8 mouse cellular contexts compared by ENCODE assay signal in the genomic region with DNA sequence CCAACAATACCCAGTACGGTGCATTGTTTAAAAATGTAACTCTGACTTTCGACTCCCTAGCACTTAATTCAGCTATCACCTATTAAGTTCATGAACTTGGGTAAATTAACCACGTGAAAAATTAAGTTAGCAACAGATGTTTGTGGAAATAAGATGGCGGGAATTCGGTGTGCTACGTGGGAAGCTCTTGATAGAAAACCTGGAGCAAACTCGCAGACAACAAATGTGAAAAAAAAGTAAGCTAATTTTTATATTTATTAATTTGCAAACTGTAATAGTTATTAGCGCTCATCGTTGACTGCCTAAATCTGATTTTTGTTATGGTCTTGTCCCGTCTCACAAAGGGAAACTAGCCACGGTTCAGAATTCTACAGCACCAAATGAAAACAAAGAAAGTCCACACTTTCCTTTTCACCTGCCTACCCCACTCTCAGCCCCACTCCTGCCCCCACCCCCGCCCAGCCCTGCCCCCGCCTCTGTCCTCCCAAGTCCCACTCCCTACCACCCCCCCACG. TPM values are rescaled to one million over a fixed set of nuclear protein-coding genes. Genes with fewer than 3 reads are reported as not detected.
DNase-seq lines count a peak whose midpoint lies in the region; ATAC-seq and TF ChIP-seq lines count a peak whose summit lies in the region.

No protein-coding gene starts in this region.

- no peaks in the 10 kb centered on the region for H3K36me3 ChIP-seq in kidney, adult 2 months (ENCODE audit: control insufficient read depth, insufficient read depth, low read length)
- peaks cover 24% of the 10 kb centered on the region for H3K36me3 ChIP-seq in hindbrain, embryonic 15.5 days
- H3K36me3 ChIP-seq in midbrain, postnatal 0 days (ENCODE audit: insufficient read depth, low read length) = peaks cover 13% of the 10 kb centered on the region

- TF ChIP-seq CTCF in kidney, adult 2 months (conservative IDR thresholded peaks at IDR 0.05; ENCODE audit: insufficient read depth, insufficient read length, low read depth, low read length) = no peak
- no peak for TF ChIP-seq CTCF in bone marrow macrophage, adult 2 months (IDR thresholded peaks at IDR 0.05; ENCODE audit: low read depth, low read length)
- TF ChIP-seq CTCF in midbrain, postnatal 0 days (IDR thresholded peaks at IDR 0.05) = no peak

- DNase-seq in kidney, adult 2 months = peak; percentile 10
- DNase-seq in kidney, postnatal 36 days = no peak
- peak; percentile 42 for DNase-seq in midbrain, postnatal 0 days (ENCODE audit: low spot score)
- DNase-seq in layer of hippocampus, adult 18-20 months (ENCODE audit: low spot score in 2 of 2) = no peak
- no peak for DNase-seq in ovary, postnatal 14 days (ENCODE audit: low spot score)

- no peak for TF ChIP-seq POLR2A in kidney, adult 2 months (IDR thresholded peaks at IDR 0.05; ENCODE audit: low read depth, low read length)
- no peak for TF ChIP-seq POLR2A in bone marrow macrophage, adult 2 months (IDR thresholded peaks at IDR 0.05; ENCODE audit: borderline replicate concordance, low read depth, low read length)

- no peaks in the 10 kb centered on the region for H3K9me3 ChIP-seq in hindbrain, embryonic 15.5 days
- H3K9me3 ChIP-seq in midbrain, postnatal 0 days (ENCODE audit: low read length) = no peaks in the 10 kb centered on the region

- no peak overlapping the region for H3K27ac ChIP-seq in kidney, adult 2 months (ENCODE audit: insufficient read depth, low read depth, low read length)
- peak overlapping the region; percentile 61 for H3K27ac ChIP-seq in bone marrow macrophage, adult 2 months (ENCODE audit: insufficient read depth, low read depth, low read length)
- peak overlapping the region; percentile 78 for H3K27ac ChIP-seq in hindbrain, embryonic 15.5 days (replicated peaks)
- peak overlapping the region; percentile 73 for H3K27ac ChIP-seq in midbrain, postnatal 0 days (ENCODE audit: low read depth, low read length)

- under 1% methylated on average over 14 of the region's 14 CpGs for WGBS in kidney, adult 2 months
- 2% methylated on average over 14 of the region's 14 CpGs for WGBS in hindbrain, embryonic 15.5 days
- under 1% methylated on average over 14 of the region's 14 CpGs for WGBS in midbrain, postnatal 0 days

- H3K4me1 ChIP-seq in kidney, adult 2 months (ENCODE audit: control insufficient read depth, insufficient read depth, low read length) = 0 out of 2 replicates have a peak, but pooled peaks cover 3% of the 10 kb centered on the region
- peaks cover 4% of the 10 kb centered on the region; the same call in 1 of the 2 replicates for H3K4me1 ChIP-seq in bone marrow macrophage, adult 2 months (ENCODE audit: control insufficient read depth, insufficient read depth, low read length)
- peaks cover 18% of the 10 kb centered on the region for H3K4me1 ChIP-seq in hindbrain, embryonic 15.5 days (replicated peaks)
- H3K4me1 ChIP-seq in midbrain, postnatal 0 days (ENCODE audit: insufficient read depth, low read length) = peaks cover 9% of the 10 kb centered on the region; the same call in 1 of the 2 replicates

- H3K27me3 ChIP-seq in kidney, adult 2 months (replicated peaks; ENCODE audit: control insufficient read depth, insufficient read depth, low read length) = no peaks in the 10 kb centered on the region
- H3K27me3 ChIP-seq in hindbrain, embryonic 15.5 days = no peaks in the 10 kb centered on the region
- no peaks in the 10 kb centered on the region for H3K27me3 ChIP-seq in midbrain, postnatal 0 days (ENCODE audit: insufficient read depth, low read length)

- H3K4me2 ChIP-seq in hindbrain, embryonic 15.5 days = peak overlapping the region; percentile 61
- H3K4me2 ChIP-seq in midbrain, postnatal 0 days (ENCODE audit: low read depth, low read length, poor library complexity, severe bottlenecking) = peak overlapping the region; percentile 78

- peak overlapping the region; percentile 84 for H3K4me3 ChIP-seq in kidney, adult 2 months (ENCODE audit: insufficient read depth, low read depth, low read length)
- peak overlapping the region; percentile 43 for H3K4me3 ChIP-seq in bone marrow macrophage, adult 2 months (ENCODE audit: insufficient read depth, low read length)
- peak overlapping the region; percentile 69 for H3K4me3 ChIP-seq in hindbrain, embryonic 15.5 days
- peak overlapping the region; percentile 65 for H3K4me3 ChIP-seq in midbrain, postnatal 0 days (ENCODE audit: low read depth, low read length)

- H3K9ac ChIP-seq in hindbrain, embryonic 15.5 days = peak overlapping the region; percentile 21; the same call in 1 of the 2 replicates
- peak overlapping the region; percentile 75 for H3K9ac ChIP-seq in midbrain, postnatal 0 days (replicated peaks; ENCODE audit: low read length, poor library complexity, severe bottlenecking)

- ATAC-seq in hindbrain, embryonic 15.5 days (ENCODE audit: low FRiP score, low read depth) = peak; percentile 13; the same call in 1 of the 2 replicates
- ATAC-seq in midbrain, postnatal 0 days (ENCODE audit: low FRiP score) = peak; percentile 29
- ATAC-seq in megakaryocyte progenitor cell, adult 5-6 weeks (replicated peaks; ENCODE audit: poor library complexity) = no peak

RNA-seq across cellular contexts. Expression of gene Mettl17, which starts 0.6 kb away (rescaled TPM):
- polyA plus RNA-seq in kidney, adult 2 months (2012; rRNA removed) = 24.0 and 27.6 TPM in 2 replicates
- polyA plus RNA-seq in bone marrow macrophage, adult 2 months (2012; ENCODE audit: insufficient read depth, insufficient read length, missing spikeins) = 18.6 and 19.4 TPM in 2 replicates
- 75.2 and 82.7 TPM in 2 replicates for polyA plus RNA-seq in hindbrain, embryonic 15.5 days (2015; fragmentation: Nextera tagmentation; extraction: Ambion mirVana)
- total RNA-seq in midbrain, postnatal 0 days (2014; rRNA removed) = 68.2 and 71.6 TPM in 2 replicates
- polyA plus RNA-seq in midbrain, postnatal 0 days (2015; fragmentation: Nextera tagmentation; extraction: Ambion mirVana) = 70.3 and 91.4 TPM in 2 replicates
- total RNA-seq in layer of hippocampus, adult 18-20 months (2021) = 10 to 100 TPM; 29.0 to 43.2 TPM
- 6.7 and 10.1 TPM in 2 replicates for total RNA-seq in megakaryocyte progenitor cell, adult 5-6 weeks (2015)
- 14.7 and 15.5 TPM in 2 replicates for total RNA-seq in megakaryocyte progenitor cell, adult 5-6 weeks (2017)

RNA-seq across cellular contexts. Expression of gene Slc39a2, which starts 8.6 kb away (rescaled TPM):
- polyA plus RNA-seq in kidney, adult 2 months (2012; rRNA removed) = 0.45 and 0.52 TPM in 2 replicates
- polyA plus RNA-seq in bone marrow macrophage, adult 2 months (2012; ENCODE audit: insufficient read depth, insufficient read length, missing spikeins) = 0.44 and 1.2 TPM in 2 replicates
- 2.0 and 2.1 TPM in 2 replicates for polyA plus RNA-seq in hindbrain, embryonic 15.5 days (2015; fragmentation: Nextera tagmentation; extraction: Ambion mirVana)
- 2.7 and 3.2 TPM in 2 replicates for total RNA-seq in midbrain, postnatal 0 days (2014; rRNA removed)
- polyA plus RNA-seq in midbrain, postnatal 0 days (2015; fragmentation: Nextera tagmentation; extraction: Ambion mirVana) = 0.70 and 0.84 TPM in 2 replicates
- 1 to 10 TPM; 6.7 to 8.0 TPM for total RNA-seq in layer of hippocampus, adult 18-20 months (2021)
- total RNA-seq in megakaryocyte progenitor cell, adult 5-6 weeks (2015) = 0.10 and 0.34 TPM in 2 replicates
- total RNA-seq in megakaryocyte progenitor cell, adult 5-6 weeks (2017) = 0.17 TPM in 1 of 2 replicates, not detected in the other

RNA-seq across cellular contexts. Expression of gene Ndrg2, which starts 29.9 kb away (rescaled TPM):
- 220 and 235 TPM in 2 replicates for polyA plus RNA-seq in kidney, adult 2 months (2012; rRNA removed)
- 0.91 and 2.5 TPM in 2 replicates for polyA plus RNA-seq in bone marrow macrophage, adult 2 months (2012; ENCODE audit: insufficient read depth, insufficient read length, missing spikeins)
- 235 and 267 TPM in 2 replicates for polyA plus RNA-seq in hindbrain, embryonic 15.5 days (2015; fragmentation: Nextera tagmentation; extraction: Ambion mirVana)
- 403 and 449 TPM in 2 replicates for total RNA-seq in midbrain, postnatal 0 days (2014; rRNA removed)
- polyA plus RNA-seq in midbrain, postnatal 0 days (2015; fragmentation: Nextera tagmentation; extraction: Ambion mirVana) = 356 and 413 TPM in 2 replicates
- total RNA-seq in layer of hippocampus, adult 18-20 months (2021) = 1,000 to 10,000 TPM in 1 of 2 experiments, 100 to 1,000 TPM in 1; 922 to 1,028 TPM
- 8.9 and 10.4 TPM in 2 replicates for total RNA-seq in megakaryocyte progenitor cell, adult 5-6 weeks (2015)
- total RNA-seq in megakaryocyte progenitor cell, adult 5-6 weeks (2017) = 7.0 and 15.6 TPM in 2 replicates

RNA-seq across cellular contexts. Expression of gene Ear6, which starts 30.6 kb away (rescaled TPM):
- not detected in 2 replicates for polyA plus RNA-seq in kidney, adult 2 months (2012; rRNA removed)
- not detected in 2 replicates for polyA plus RNA-seq in bone marrow macrophage, adult 2 months (2012; ENCODE audit: insufficient read depth, insufficient read length, missing spikeins)
- polyA plus RNA-seq in hindbrain, embryonic 15.5 days (2015; fragmentation: Nextera tagmentation; extraction: Ambion mirVana) = not detected in 2 replicates
- not detected in 2 replicates for total RNA-seq in midbrain, postnatal 0 days (2014; rRNA removed)
- polyA plus RNA-seq in midbrain, postnatal 0 days (2015; fragmentation: Nextera tagmentation; extraction: Ambion mirVana) = not detected in 2 replicates
- not detected for total RNA-seq in layer of hippocampus, adult 18-20 months (2021)
- 5.8 and 12.8 TPM in 2 replicates for total RNA-seq in megakaryocyte progenitor cell, adult 5-6 weeks (2015)
- total RNA-seq in megakaryocyte progenitor cell, adult 5-6 weeks (2017) = 7.5 and 19.0 TPM in 2 replicates

RNA-seq across cellular contexts. Expression of gene Tppp2, which starts 34.1 kb away (rescaled TPM):
- not detected in 2 replicates for polyA plus RNA-seq in kidney, adult 2 months (2012; rRNA removed)
- not detected in 2 replicates for polyA plus RNA-seq in bone marrow macrophage, adult 2 months (2012; ENCODE audit: insufficient read depth, insufficient read length, missing spikeins)
- polyA plus RNA-seq in hindbrain, embryonic 15.5 days (2015; fragmentation: Nextera tagmentation; extraction: Ambion mirVana) = not detected in 2 replicates
- not detected in 2 replicates for total RNA-seq in midbrain, postnatal 0 days (2014; rRNA removed)
- polyA plus RNA-seq in midbrain, postnatal 0 days (2015; fragmentation: Nextera tagmentation; extraction: Ambion mirVana) = not detected in 2 replicates
- total RNA-seq in layer of hippocampus, adult 18-20 months (2021) = not detected
- total RNA-seq in megakaryocyte progenitor cell, adult 5-6 weeks (2015) = not detected in 2 replicates
- total RNA-seq in megakaryocyte progenitor cell, adult 5-6 weeks (2017) = not detected in 2 replicates

Comparison
In these comparisons a context has a peak if more than half of its experiments do, and no peak if none do; other contexts are left out.
1. DNase-seq: peak in kidney, adult 2 months (single experiment) and midbrain, postnatal 0 days (single experiment); none in kidney, postnatal 36 days (0 of 2), layer of hippocampus, adult 18-20 months (0 of 2) and ovary, postnatal 14 days (single experiment).
2. RNA of gene Ndrg2, which starts 29.9 kb away (polyA plus RNA-seq): 356 to 413 TPM in midbrain, postnatal 0 days, 235 to 267 TPM in hindbrain, embryonic 15.5 days and 220 to 235 TPM in kidney, adult 2 months; 0.91 to 2.5 TPM in bone marrow macrophage, adult 2 months; every median in the first group is over 10 times any median in the second.
3. Peak in every context shown above with its lines, with median percentiles within 50 percentile points of each other: H3K4me3 ChIP-seq.